In the genomic region with DNA sequence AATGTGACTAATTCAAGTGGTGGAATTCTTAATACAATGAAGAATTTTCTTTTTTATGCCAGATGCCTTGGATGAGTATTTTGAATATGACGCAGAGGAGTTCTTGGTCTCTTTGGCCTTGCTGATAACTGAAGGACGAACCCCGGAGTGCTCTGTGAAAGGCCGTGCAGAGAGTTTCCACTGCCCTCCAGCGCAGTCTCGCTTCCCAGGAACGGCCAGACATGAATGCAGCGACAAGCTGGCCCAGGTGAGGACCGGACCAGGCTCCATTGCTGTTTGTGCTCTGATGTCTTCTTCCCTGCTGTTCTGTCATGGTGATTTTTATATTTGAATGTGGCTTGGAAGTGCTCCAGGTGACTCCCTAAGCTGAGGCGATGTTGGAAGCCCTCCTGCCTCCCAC, we compare ENCODE assay signal across 23 mouse cellular contexts. TPM values are rescaled to one million over a fixed set of nuclear protein-coding genes. Genes with fewer than 3 reads are reported as not detected.
DNase-seq lines count a peak whose midpoint lies in the region; TF ChIP-seq lines count a peak whose summit lies in the region.
"Had no signal": no experiment of that assay in that cellular context is flagged by ENCODE, and none has a peak within 500 bp of the region (broad histone marks: within the 10 kb centered on the region; RNA-seq: fewer than 3 reads in every experiment).

No protein-coding gene starts in this region.

- H3K27ac ChIP-seq in gastrocnemius, adult 2 months = peak overlapping the region; percentile 13; the same call in 1 of the 2 replicates
- H3K27ac ChIP-seq in layer of hippocampus, adult 2 months = peak overlapping the region; percentile 61; the same call in 1 of the 2 replicates
- H3K27ac ChIP-seq: embryonic facial prominence, embryonic 15.5 days; forebrain, embryonic 12.5 days; hindbrain, embryonic 14.5 days; limb, embryonic 12.5 days; lung, embryonic 15.5 days; midbrain, embryonic 10.5 days; midbrain, embryonic 15.5 days had no signal

- H3K4me3 ChIP-seq in gastrocnemius, adult 2 months = no peak overlapping the region
- H3K4me3 ChIP-seq in layer of hippocampus, adult 2 months = no peak overlapping the region
- H3K4me3 ChIP-seq: embryonic facial prominence, embryonic 15.5 days; forebrain, embryonic 12.5 days; limb, embryonic 12.5 days; lung, embryonic 15.5 days; midbrain, embryonic 10.5 days; midbrain, embryonic 15.5 days had no signal

- intact Hi-C loops in gastrocnemius, adult 2 months (cut with DNase I) = no loop called here
- intact Hi-C loops in left cerebral cortex, postnatal 4 days (cut with DNase I) = no loop called here

- no peak for DNase-seq in gastrocnemius, adult 2 months
- no peak for DNase-seq in gastrocnemius, postnatal 10 days
- no peak for DNase-seq in layer of hippocampus, adult 2 months (ENCODE audit: low spot score in 2 of 2)
- no peak for DNase-seq in layer of hippocampus, adult 18-20 months (ENCODE audit: low spot score in 2 of 2)
- peak; percentile 81 for DNase-seq in adrenal gland, adult 8-10 months
- peak; percentile 31 for DNase-seq in brain, adult 2 months (ENCODE audit: low read depth, low spot score)
- no peak for DNase-seq in left cerebral cortex, postnatal 4 days
- DNase-seq in kidney, postnatal 25 days = no peak
- DNase-seq: cerebellum, adult 18-20 months; cerebellum, postnatal 14 days; gastrocnemius, postnatal 25 days; kidney, postnatal 14 days; retina, postnatal 1 day; right cerebral cortex, postnatal 14 days; thymus, adult 18-20 months; thymus, postnatal 25 days had no signal

- no peak for TF ChIP-seq CTCF in gastrocnemius, adult 2 months (IDR thresholded peaks at IDR 0.05)
- TF ChIP-seq CTCF in layer of hippocampus, adult 2 months (conservative IDR thresholded peaks at IDR 0.05) = no peak

RNA-seq across cellular contexts. Expression of gene Arpp19, which starts 33.2 kb away (rescaled TPM):
- total RNA-seq in gastrocnemius, adult 2 months (2021) = 100 to 1,000 TPM; 125 to 160 TPM
- 100 to 1,000 TPM; 147 to 150 TPM for total RNA-seq in gastrocnemius, postnatal 10 days (2021)
- total RNA-seq in layer of hippocampus, adult 2 months (2021) = 100 to 1,000 TPM; 163 to 170 TPM
- total RNA-seq in layer of hippocampus, adult 18-20 months (2021) = 100 to 1,000 TPM; 162 to 182 TPM
- 100 to 1,000 TPM; 195 to 332 (median 231) TPM for total RNA-seq in adrenal gland, adult 8-10 months (2022)
- 100 to 1,000 TPM; 193 to 207 TPM for total RNA-seq in left cerebral cortex, postnatal 4 days (2021)

RNA-seq across cellular contexts. Expression of gene Fam214a, which starts 51.5 kb away (rescaled TPM):
- total RNA-seq in gastrocnemius, adult 2 months (2021) = 10 to 100 TPM; 21.0 to 29.4 TPM
- 10 to 100 TPM; 28.4 to 31.3 TPM for total RNA-seq in gastrocnemius, postnatal 10 days (2021)
- total RNA-seq in layer of hippocampus, adult 2 months (2021) = 10 to 100 TPM; 47.5 to 52.1 TPM
- total RNA-seq in layer of hippocampus, adult 18-20 months (2021) = 10 to 100 TPM; 38.5 to 40.8 TPM
- total RNA-seq in adrenal gland, adult 8-10 months (2022) = 100 to 1,000 TPM in 2 of 4 experiments, 10 to 100 TPM in 2; 90.3 to 132 (median 108) TPM
- 10 to 100 TPM; 25.7 to 28.8 TPM for total RNA-seq in left cerebral cortex, postnatal 4 days (2021)

Comparison
In these comparisons a context has a peak if more than half of its experiments do, and no peak if none do; other contexts are left out.
1. DNase-seq: peak in adrenal gland, adult 8-10 months (single experiment) and brain, adult 2 months (single experiment); none in gastrocnemius, adult 2 months (single experiment), gastrocnemius, postnatal 10 days (single experiment), layer of hippocampus, adult 2 months (0 of 2), layer of hippocampus, adult 18-20 months (0 of 2), left cerebral cortex, postnatal 4 days (single experiment) and kidney, postnatal 25 days (0 of 2).